Mouse (Mus musculus) 416B (cell line): ENCODE data around the gene Relch.
A peak's percentile ranks its signal among the peaks of the same experiment; 100 is the strongest.

ENCODE experiments used
- DNase-seq: peaks from one replicate; pipeline ENCODE4 v3.0.0; 2011; ENCODE audit warnings: low read depth

The Relch gene

DNA sequence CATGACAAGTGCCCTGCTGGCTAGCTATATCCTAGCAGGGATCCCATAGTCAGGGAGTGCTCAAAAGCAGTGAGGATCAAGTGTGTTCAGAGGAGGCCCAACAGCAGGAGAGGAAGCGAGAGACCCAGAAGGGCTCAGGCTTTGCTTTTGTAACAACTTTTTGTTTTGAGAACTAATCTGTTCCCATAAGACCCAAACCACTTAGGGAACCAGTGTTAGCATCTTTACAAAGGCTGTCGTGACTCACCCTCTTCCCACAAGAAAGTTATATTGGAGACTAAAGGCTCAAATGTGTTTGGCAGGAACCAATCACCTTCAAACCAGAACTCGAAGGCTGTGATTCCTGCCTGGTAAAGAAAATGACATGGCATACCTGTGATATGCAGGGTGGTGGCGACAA, 132.0 kb downstream of the Relch start:
- DNase-seq = no peak

DNA sequence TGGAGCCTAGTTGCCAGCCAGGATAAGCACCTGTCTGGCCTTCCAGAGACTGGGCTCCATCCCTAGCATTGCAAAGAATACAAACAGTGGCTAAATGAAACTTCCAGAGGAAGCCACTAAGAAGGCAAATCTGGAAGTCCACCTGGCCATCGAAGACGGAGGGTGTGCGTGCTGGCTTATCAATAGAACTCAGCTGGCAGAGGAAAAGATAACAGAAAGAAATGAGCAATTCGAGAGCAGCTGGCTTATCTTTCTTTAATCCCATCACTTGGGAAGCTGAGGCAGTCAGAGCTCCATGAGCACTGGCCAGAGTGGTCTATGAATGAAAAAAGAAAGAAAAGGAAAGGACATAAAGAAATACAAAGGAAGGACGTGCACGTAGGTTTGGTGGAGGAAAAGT, 136.9 kb downstream of the Relch start:
- no peak for DNase-seq

DNA sequence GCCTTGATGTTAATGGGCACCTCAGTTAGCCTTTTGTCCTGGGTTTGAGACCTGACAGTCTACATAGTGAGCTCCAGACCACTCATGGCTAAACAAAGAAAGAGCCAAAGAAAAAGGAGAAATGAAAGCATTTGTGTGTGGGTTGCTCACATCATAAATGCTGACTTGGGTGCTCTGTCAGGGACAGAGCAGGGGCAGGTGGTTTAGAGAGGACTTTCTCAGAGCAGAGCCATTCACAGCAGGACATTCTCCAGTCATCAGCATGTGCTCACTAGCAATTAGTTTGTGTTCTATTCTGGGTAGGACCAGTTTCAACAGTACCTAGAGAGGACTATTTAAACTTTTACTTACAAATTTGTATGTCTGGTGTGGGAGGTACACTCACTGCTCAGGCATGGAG, 137.6 kb downstream of the Relch start:
- DNase-seq = no peak

DNA sequence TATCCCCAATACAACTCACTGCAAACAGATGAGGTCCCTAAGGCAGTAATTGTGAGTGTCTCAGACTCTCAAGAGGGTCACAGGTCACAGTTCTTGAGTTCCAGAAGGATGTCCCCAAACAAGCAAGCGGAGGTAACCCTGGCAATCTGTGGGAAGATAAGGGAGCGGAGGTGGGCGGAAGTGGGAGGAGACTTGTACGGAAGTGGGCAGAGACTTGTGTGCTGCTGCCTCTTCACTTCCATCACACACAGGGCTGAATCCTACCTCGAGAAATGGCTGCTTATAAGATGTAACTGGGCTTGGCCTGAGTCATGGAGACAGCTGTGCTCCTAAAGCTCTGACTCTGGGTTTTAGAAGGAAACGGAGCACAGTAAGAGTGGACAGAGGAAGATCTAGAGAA, 139.3 kb downstream of the Relch start:
- peak; percentile 34 for DNase-seq

DNA sequence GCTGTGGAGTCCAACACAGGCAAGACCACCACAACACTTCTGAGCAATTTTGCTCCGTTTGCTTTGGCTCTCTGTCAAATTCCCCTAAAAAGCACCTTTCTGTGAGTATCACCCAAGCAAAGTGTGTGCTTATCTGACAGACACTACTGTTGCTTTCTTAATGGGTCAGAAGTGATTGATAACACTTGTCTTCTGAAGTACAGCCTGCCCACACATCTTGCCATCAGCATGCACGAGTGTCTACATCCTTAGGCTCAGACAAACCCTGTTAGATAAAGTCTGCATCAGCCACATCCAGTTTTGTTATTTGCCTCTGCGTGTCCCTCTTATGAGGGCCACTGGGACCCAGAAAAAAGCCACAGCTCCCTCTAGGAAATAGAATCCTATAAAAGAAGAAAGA, 140.6 kb downstream of the Relch start:
- no peak for DNase-seq
